12 mouse cellular contexts compared by ENCODE assay signal in the genomic region with DNA sequence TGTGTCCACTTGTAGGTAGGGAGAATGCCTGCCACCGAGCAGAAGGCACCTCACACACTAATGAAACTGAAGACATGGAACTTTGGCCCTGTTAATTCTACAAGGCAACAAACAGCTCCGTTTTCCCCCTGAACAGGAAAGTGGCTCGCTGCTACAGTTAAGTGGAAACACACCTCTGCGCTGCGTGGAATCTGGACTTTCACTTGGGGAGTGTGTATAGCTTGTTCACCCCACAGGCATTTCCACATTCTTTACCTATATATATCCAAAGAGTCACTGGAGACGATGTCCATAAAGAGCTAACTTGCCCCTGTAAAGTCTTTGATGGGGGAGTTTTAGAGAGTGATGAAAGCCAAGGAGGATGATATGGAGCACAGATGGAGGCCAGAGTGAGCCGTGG.
"Had no signal": no experiment of that assay in that cellular context is flagged by ENCODE, and none has a peak within 500 bp of the region (broad histone marks: within the 10 kb centered on the region; RNA-seq: fewer than 3 reads in every experiment).

No protein-coding gene starts in this region.

- H3K4me2 ChIP-seq: kidney, embryonic 15.5 days; midbrain, embryonic 12.5 days; neural tube, embryonic 13.5 days had no signal

- H3K27ac ChIP-seq: kidney, embryonic 15.5 days; liver, embryonic 14.5 days; midbrain, embryonic 12.5 days; neural tube, embryonic 13.5 days had no signal

- DNase-seq: kidney, adult 2 months; kidney, postnatal 14 days; layer of hippocampus, postnatal 36 days; liver; lung, adult 18-20 months; right cerebral cortex, postnatal 25 days; thymus, postnatal 36 days had no signal

- H3K4me1 ChIP-seq: kidney, embryonic 15.5 days; midbrain, embryonic 12.5 days; neural tube, embryonic 13.5 days had no signal

- H3K4me3 ChIP-seq: kidney, embryonic 15.5 days; midbrain, embryonic 12.5 days; neural tube, embryonic 13.5 days had no signal

- H3K36me3 ChIP-seq: midbrain, embryonic 12.5 days had no signal

- H3K9me3 ChIP-seq: kidney, embryonic 15.5 days; midbrain, embryonic 12.5 days; neural tube, embryonic 13.5 days had no signal

- H3K27me3 ChIP-seq: kidney, embryonic 15.5 days; midbrain, embryonic 12.5 days; neural tube, embryonic 13.5 days had no signal

- H3K9ac ChIP-seq: kidney, embryonic 15.5 days; liver, embryonic 14.5 days; midbrain, embryonic 12.5 days; neural tube, embryonic 13.5 days had no signal

- ATAC-seq: midbrain, embryonic 16.5 days had no signal
